Mouse (Mus musculus) spleen, adult 2 months (tissue): ENCODE results near the gene Arf1.
"Not testable (repeated sequence)": the region's sequence is repeated elsewhere in the genome, so short reads cannot be mapped to it uniquely, and the experiment has no call there.

Source experiments
- CTCF ChIP-seq: fragments of 200-500 bp; IDR thresholded peaks from 2 replicates; pipeline ENCODE4 v1.5.1; 2011; ENCODE audit warnings: mild to moderate bottlenecking, inconsistent platforms; ENCODE audit not compliant: insufficient read depth, insufficient read length, insufficient replicate concordance; ENCODE audit errors: extremely low read depth
- POLR2A ChIP-seq: fragments of 200-500 bp; IDR thresholded peaks from 2 replicates; pipeline ENCODE4 v1.6.1; 2011; ENCODE audit warnings: low read depth, low read length, inconsistent platforms

GRCm38 (mm10) chr11:59211561-59211960 lies 16.5 kb downstream of the Arf1 start:
- TF ChIP-seq POLR2A, CTCF: not testable (repeated sequence)
